Mouse (Mus musculus): ENCODE measurements around the gene Wdtc1.

The Wdtc1 gene

DNA sequence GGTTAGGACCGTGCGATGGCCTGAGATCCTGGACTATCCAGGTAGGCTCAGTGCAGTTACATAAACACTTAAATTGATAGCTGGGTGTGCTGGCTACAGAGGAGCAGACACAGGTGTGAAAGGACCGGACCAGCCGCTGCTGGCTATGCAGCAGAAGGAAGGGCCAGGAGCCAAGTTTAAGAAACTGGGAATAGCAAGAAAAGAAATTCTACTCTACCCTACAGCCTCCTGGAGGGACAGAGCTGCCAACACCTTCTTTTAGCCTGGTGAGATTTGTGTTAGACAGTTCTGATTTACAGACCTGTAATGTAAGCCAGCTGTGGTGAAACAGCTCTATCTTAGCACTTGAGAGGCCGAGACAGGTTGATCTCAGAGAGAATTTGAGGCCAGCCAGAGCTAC lies 37.3 kb downstream of the Wdtc1 start:
- DNase-seq: no peak

DNA sequence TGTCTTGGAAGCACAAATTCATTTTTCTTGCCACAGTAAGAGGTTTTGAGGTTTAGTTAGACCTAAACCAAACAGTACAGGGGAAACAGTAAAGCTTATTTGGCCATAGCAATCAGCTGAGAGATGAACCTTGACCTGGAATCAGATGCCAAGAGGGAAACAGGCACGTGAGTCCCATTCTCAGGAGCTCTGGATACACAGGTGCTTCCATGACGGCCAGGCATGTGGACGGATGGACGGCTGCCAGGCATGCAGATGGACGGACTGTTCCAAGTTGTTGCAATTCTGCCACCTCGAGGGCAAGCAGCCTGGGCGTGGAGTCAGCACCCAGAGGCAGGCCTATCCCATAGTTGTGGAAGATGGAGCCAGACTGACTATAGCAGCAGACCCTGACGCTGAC lies 38.4 kb downstream of the Wdtc1 start:
- DNase-seq: peak; percentile 95

DNA sequence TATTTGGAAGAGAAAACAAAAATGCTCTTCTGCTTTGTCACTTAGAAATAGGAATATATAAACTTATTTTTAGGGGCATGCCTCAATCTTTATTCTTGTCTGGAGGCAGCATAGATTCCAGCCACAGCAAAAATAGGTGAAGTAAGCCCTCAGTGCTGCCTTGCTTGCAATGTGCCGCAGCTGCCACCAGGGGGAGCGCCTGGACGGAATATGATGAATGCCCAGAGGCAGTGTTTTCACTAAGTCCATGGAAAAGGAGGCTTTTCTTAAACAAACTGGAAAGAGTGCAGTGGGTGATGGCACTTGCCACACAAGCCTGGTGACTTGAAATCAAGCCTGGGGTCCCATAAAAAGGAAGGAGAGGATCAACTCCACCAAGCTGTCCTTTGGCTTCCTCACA lies 43.3 kb downstream of the Wdtc1 start:
- DNase-seq: peak; percentile 88

DNA sequence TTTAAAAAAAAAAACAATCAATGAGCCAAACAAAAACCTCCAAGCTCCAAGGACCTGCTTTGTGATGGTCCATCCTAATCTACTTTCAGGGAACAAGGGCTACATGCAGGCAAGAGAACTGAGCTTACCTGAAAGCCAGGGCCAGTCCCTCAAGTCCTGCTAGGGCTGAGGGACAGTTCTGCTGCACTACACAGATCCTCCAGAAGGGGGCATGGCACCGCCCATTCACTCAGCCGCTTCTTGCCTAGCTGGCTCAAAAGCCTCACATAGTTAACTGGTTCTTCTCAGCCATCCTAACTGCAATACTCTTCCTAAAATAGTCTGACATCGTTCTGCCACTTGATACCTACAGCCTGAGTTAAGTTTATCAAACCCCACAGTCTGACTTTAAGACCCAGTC lies 46.0 kb downstream of the Wdtc1 start:
- peak; percentile 75 for DNase-seq

DNA sequence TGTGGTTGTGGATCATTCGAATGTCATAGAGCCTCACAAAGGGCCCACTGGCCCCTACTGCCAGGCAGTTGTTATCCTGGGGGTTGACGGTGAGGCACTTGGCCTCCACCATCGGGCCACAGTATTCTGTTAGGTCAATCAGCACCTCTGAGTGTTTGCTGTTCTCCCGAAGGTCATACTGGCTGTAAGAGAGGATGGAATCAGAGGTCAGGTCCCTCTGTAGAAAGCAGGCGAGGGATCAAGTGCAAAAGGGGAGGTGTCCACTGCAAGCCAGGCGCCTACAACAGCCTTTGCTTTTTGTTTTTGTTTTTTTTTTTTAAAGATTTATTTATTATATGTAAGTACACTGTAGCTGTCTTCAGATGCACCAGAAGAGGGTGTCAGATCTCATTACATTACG lies 47.5 kb downstream of the Wdtc1 start:
- DNase-seq: no peak

DNA sequence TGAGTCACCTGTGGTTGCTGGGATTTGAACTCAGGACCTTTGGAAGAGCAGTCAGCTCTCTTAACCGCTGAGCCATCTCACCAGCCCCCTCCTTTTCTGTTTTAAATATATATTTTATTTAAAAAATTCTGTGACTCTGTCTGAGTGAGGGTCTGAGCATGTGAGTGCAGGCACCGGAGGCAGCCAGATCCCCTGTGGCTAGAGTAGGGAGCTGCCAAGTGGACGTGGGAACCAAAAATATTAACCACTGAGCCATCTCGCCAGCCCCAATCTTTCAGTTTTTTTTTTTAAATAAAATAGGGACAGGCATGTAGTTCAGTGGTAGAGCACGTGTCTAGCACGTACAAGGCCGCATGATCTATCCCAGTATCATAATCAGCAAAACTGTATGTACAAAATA lies 48.5 kb downstream of the Wdtc1 start:
- DNase-seq: no peak

DNA sequence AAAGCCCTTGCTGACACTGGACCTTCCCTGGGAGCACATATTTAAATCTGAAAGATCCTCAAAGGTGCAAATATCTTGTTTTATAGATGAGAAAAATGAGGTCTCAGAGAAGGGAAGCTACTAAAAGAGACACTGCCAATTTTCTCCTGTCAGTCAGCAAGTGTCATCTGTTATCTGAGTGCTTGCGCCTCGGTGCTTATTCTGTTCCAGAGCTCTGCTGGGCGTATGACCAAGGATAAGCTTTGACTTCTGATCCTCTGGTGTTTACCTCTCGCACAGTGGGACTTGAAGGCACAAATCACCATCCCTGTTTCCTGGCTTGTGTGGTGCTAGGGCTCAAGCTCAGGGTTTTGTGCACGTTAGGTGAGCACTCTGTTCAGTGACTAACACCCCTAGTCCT lies 50.6 kb downstream of the Wdtc1 start:
- no peak for DNase-seq

DNA sequence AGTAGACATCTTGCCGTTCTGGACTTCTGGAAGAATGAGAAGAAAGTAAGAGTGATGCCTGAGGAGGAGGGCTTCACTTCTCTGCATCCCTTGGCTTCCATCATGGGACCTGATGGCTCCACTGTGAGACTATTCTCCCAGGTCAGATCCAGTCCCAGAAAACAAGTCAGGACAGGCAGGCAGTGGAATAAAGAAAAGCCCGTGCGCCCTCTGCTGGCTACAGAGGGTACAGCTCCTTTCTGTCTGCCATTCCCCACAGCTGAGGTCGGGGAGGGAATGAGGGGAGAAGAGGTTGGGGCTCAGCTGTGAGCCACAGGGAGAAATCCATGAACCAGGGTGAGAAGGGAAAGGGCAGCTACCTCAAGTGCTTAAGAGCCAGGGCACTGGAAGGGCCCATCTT lies 51.5 kb downstream of the Wdtc1 start:
- peak; percentile 68 for DNase-seq

DNA sequence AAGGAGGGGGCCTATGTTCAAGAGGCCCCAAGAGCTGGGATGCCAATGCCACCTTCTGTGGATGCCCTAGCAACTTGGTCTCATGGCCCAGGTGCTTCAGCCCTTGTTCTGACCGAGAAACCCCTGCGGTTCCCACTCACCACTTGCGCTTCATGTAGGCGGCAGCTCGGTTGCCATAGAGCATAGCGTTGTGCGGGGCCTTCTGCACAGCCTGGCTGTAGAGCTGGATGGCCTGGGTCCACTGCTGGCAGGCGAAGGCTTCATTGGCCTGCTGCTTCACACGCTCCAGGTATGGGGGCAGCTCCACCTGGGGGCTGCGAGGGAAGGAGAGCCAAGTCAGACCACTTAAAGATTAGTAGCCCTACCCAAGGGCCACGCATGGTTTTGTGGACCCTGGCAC lies 52.9 kb downstream of the Wdtc1 start:
- DNase-seq: no peak

DNA sequence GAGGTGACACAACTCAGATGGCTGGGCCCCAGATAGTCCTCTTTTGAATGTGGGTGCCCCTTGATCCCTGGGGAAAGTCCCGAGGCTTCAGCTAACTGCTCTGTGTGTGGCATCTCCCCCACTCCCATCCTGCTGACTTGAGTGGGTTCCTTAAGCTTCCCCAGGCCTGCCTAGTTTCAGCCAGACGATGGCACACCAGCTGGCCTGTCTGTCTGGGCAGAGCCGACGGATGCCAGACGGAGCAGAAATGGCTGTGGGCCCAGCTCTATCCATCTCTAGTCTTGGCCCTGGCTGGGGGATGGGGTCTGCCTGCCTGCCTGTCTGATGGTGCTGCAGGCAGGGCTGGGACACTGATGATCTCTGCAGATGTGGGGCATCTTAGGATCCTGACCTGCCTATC lies 53.6 kb downstream of the Wdtc1 start:
- DNase-seq: no peak

DNA sequence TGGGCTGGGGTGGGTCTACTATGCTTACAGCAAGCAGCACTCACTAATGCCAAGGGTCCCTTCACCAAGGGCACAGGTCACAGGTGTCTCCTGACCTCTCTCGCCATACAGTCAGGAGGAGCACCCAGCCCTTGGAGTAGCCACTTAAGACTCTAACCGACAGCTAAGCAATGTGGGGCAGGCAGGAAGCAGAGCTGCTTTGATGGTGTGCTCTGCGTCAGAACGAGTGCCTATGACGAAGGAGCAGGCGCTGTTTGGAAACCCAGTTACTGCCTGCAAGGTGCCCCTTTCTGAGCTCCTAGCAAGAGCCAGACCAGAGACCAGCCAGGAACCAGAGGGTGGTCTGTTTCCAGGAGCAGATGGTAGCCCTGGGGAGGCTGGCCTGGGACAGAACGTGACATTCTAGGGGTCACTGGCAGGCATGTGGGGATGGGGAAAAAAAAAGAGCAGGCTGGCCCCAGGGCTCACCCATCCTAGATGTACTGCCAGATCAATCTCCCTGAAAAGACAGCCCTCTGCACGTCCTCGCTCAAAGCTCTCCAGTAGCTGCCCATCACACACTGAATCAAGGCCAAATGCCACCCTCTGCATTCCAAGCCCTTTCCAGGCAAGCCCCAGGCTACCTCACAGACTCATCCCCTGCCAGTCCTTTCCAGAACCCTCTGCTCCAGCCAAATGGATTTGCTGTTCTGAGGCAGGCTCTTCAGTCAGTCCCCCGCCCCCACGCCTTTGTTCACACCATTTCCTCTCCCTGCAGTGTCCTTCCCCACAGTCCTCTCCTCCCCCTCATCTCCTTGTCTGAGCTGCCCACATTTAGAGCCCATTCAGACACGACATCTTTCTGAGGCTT lies 54.5 kb downstream of the Wdtc1 start:
- no peak for DNase-seq

DNA sequence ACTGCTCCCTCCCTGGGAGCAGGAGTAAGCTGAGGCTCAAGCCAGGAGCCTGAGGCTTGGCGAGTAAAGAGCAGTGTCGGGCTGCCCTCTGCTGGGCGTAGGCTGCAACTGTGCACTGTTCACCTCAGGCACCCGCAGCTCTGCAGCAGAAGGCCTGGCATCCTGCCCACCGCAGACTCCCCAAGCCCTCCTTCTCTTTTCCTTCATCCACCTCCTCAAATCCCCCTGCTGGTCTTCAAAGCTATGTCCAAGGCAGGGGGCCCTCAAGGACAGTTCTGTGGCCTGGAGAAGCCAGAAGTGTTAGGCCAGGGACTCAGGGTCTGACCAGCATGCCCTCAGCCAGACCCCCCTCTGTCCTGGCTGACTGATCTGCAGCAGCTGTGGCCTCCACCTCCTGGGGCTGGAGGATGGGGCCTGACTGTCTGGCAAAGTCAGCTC lies 55.5 kb downstream of the Wdtc1 start:
- peak; percentile 72 for DNase-seq

DNA sequence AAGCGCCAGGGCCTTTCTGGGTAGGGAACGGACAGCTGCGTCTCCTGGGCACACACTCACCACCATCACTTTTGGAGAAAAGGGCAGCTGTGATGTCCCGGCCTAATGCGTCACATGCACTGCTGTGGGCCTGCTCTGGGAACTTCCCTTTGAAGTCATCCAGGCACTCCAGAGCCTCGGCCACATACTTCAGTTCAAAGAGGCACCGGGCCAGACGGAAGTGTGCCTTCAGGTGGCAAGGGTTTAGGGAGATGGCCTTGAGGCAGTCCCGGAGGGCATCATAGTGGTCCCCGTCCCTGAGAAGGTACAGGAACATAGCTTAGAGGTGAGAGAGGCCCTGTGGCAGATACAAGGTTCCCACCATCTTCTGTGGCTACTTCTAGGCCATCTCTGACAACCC lies 55.9 kb downstream of the Wdtc1 start:
- no peak for DNase-seq

DNA sequence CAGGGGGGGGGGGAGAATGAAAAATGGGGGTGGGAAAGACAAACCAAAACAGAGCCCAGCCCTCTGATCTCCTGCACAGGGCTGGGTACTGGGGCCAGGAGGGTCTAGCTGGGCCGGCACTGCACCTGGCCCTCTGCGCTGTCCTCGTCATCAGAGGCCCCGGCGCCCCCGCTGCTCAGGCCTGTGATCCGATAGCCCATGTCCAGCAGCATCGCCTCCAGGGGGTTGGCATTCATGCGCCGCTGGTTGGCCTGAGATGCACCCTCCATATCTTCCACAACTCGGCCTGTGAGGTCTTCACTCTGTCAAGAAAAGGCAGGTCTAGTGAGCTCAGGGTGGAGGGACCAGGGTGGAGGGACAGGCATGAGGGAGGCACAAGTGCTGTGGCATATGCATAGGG lies 59.2 kb downstream of the Wdtc1 start:
- DNase-seq: no peak

DNA sequence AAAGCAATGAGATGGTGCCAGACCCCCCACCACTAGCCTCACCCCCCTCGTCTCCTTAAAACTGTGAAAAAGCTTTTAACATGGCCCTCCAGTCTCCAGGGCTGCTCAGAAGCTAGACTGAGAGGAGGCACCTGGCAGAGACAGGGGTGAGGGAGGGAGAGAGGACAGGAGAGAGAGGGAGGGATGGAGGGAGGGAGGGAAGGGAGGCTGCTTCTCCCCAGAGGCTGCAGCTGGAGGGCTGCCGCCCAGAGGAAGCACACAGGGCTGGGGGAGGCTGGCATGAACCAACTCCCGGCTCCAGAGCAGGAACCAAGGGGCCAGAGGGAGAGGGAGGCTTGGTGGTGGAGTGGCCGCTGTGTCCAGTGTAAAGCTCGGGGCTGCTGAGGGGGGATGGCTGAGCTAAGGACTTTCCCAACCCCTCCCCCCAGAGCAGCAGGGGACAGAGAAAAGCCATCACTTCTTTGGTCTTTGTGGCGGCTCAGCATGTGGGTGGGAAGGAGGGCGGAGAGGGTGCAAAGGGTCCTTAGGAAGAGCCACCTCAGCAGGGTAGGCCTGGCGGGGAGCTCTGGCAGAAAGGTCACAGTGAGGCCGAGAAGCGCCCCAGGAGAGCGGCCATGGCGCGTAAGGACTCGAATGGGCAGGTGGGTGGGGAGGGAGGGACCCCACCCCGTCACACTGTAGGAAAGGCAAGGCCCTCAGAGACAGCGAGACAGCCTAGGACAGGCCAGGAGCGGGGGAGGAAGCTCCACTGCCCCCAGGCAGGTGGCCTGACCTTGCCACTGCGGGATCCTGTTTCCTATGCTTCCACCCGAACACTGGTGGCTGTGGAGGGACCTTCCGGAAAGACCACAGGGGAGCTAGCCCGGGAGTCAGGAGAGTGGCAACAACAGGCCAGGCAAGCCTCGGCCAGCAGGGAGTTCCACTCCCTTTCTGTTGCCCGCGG lies 60.1 kb downstream of the Wdtc1 start:
- no peak for DNase-seq

DNA sequence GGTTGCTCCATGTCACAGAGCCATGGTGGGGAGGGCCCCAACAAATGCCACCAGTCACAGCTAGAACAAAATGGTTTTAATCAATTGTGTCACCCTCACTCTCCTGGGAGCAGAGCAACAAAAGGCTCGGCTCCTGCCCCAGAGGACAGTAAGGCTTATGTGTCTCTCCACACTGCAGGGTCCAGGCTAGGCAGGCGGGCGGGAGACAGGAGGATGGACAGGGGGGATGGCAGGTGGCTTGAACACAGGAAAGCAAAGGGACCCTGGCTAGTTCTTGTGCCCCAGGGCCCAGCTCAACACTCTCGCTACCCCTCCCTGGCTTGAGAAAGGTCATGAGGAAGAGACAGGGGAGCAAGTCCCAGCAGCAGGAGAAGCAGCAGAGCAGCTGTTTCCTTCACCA lies 60.9 kb downstream of the Wdtc1 start:
- no peak for DNase-seq

DNA sequence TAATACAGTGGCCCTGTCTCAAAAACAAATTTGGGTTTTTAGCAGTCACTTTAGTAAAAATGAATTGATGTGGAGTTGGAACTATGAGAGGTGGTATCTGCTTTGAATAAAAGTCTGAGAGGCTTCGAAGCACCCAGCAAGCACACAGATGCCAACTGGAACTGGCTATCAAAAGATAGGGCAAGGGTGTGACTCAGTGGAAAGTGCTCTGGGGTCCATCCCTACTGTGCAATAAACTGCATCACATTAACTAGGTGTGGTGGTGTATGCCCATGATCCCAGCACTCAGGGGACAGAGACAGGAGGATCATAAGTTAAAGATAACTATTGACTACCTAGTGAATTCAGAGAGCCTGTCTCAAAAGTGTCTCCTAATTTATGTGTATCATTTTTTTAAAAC lies 62.0 kb downstream of the Wdtc1 start:
- DNase-seq: no peak

DNA sequence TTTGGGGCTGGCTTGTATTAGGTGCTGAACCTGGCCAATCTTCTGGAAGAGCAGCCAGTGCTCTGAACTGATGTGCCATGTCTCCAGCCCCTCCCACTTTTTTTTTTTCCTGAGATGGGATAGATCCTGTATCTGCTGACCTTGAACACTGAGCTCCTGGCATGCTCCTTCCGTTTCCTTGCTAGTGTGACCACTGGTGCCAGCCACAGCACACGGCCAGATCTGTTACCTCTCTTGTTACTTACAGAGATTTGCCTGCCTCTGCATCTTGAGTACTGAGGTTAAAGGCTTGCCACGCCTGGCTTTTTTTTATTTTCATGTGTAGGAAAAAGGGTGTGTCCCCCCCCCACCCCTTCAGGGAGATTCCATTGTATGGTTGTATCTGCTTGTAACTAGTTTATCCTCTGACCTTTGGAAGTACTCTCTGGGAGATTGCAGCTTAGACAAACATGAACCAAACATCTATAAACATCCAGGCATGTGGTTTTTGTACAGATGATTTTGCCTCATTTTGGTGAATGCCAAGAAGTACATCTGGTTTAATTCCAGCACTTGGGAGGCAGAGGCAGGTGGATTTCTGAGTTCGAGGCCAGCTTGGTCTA lies 66.7 kb downstream of the Wdtc1 start:
- DNase-seq: no peak

DNA sequence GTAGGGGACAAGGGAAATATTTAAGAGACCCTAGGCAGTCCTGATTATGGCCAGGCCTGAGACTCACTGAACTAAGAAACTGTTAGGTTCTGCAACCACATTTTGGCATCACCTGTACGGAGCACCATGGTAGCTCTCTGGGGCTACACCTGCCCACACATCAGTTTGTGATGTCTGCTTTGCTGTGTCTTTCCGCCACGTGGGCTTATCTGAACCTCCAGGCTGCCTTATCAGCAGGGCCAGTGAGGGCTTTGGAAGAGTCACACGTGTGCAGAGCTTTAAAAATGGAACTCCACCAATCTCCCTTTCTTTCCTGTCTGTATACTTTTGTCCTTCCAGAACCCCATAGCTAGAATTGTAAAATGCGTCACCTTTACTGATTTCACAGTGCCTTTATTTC lies 67.3 kb downstream of the Wdtc1 start:
- DNase-seq: no peak

DNA sequence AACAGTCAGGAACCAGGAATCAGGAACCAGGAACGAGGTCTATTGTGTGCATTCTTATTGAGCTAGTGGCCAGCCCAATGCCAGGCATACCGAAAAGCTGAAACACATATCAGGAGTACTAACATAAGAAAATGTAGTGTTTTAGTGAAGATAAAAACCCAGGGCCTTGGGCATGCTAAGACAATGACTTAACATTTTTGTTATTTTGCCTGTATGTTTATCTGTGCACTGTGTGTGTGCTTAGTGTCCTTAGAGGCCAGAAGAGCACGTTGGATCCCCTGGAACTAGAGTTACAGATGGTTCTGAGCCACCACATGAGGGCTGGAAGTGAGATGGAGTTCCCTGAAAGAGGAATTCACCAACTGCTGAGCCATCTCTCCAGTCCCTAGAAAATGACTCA lies 68.0 kb downstream of the Wdtc1 start:
- DNase-seq: no peak

DNA sequence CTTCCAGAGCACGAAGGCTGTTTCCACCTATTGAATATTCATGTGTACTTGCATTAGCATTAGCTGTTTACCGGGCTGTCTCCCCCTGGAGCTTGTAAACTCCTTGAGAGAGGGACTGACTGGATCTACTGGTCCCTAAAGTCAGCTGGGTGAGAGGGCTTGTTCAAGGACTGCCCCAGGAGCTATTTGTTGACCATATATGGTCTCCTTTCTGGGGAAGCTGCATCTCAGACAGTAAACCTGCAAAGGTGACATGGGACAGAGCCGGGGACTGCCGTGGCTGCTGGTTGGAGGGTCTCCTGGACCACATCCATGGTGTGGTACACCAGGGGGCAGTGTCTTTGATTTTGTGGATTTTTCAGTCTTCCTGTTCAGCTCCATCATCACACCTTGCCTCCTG lies 70.6 kb downstream of the Wdtc1 start:
- DNase-seq: no peak

DNA sequence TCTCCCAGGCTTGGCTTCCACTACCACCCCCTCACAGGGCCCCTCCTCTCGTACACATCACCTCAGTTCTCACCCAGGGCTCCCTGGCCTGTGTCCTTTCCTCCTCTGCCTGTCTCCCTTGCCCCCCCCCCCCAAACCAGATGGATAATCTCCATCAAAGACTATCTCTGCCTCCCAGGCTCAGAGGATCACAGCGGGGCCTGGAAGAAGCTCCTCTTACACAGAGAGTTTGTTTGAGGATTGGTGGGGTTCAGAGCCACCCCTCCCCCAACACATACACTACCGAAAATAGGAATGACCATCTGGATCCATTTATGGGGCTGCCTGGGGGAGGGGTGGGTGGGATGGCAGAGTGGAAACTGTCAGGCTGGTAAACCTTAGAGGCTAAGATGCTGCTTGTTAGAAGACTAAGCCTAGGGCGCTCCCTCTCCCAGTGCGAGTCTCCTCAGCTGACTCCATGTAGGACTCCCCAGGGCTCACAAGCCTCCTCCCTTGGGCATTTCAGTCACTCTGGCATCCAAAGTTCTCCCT lies 71.3 kb downstream of the Wdtc1 start:
- DNase-seq: no peak

DNA sequence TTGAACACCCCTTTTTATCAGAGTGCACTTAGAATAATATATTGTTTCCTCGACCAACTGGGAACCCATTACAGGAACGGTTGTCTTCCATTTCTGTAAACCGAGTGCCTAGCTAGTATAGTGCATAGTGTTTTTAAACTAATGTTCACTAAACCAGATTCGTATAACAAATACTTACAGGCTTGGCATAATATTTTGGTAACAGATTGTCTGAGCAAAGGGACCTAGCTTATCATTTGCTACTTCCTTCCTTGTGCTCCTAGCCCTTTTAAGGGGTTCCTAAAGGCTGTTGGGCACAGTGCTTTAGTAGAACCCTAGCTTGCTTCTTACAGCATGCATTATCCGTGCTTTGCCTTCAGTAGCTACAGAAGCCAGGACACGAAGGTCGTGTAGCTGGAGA lies 71.8 kb downstream of the Wdtc1 start:
- DNase-seq: no peak
